Mouse (Mus musculus) adrenal gland, postnatal 10 days (tissue): ENCODE measurements at regions not wholly inside any gene's neighbourhood (a gene's known extent, or its start where the extent isn't known, plus 50 kb on each side); places are given as distances from the start of the nearest gene placed in this dataset.

Experiments used
- DNase-seq: peaks from one replicate; pipeline ENCODE4 v3.0.0; 2021; ENCODE audit warnings: mixed read lengths

DNA sequence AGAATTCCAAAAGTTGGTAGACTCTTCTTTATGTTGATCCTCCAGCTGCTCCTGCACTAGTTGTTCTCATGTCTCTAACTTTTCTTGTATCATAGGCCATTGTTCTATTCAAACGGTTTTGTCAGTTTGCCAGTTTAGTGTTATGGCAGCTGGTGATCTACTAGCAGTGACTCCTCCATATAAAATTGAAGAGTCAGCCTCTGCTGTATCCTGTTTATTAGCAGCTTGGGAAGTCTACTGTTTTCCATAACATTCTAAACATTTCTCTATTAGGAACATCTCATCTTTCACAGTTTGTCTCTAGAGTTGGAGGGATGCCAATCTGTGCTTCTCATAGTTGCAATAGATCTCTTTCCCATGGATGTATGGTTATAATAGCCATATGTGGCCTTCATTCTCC is 58.6 kb downstream of the Drd1 start:
- no peak for DNase-seq

DNA sequence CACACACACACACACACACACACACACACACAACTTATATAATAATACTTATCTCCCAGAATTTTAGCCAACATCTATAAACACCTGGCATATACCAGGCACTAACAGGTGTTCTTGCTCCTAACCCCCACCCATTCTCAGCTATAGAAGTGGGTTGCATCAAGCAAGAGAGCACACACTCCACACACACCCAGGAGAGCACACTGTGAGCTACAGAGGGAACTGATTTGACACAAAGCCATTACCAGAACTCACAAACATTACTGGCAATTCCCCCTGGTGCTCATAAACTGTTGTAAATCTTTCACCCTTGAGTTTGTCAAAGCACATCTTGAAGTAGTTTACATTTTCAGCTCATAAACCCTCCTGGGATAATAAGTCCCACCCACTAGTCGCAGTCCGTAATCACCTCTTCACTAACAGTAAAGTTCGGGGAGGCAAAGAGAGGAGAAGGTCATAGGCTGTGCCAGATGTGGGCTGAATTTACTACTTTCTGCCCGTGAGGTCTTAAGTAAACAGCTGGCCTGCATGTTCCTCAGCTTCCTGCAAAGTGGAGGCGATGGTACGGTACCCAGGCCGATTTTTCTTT is 62.5 kb downstream of the Drd1 start:
- no peak for DNase-seq

DNA sequence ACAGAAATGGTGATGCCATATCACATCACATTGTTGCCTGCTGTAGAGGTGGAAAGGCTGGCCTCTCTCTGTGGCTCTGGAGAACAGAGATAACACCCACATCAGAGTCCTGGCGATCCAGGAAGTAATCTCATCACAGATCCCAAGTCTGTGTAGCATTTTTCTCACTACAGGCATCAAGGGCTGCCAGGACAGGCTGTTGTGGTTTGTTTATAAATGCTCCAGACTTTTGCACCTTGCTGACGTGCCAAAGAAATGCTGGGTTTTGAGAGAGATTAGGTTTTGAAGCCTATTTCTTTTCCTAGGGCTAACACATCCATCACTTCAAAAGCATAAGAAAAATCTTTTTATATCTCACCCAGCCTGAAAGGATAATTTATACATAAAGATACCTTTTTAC is 76.3 kb downstream of the Drd1 start:
- DNase-seq, result no peak

DNA sequence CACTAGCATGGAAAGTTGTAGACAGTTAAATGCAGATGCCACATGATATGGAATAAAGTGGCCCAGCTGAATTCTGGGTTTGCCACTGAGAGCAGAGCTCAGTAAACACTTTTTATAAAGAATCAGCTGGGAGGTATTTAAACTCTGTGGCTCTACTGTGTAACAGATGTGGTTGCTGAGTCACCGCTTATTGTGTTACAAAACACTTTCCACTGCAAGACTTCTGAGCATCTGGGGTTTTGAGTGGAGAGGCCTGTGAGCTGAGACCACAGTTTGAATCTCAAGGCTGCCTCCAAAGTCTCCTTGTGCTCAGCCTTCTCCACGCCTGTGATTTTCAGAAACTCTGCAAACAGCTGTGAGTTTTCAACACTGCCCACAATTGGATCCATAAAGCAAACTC is 86.1 kb downstream of the Drd1 start:
- no peak for DNase-seq

DNA sequence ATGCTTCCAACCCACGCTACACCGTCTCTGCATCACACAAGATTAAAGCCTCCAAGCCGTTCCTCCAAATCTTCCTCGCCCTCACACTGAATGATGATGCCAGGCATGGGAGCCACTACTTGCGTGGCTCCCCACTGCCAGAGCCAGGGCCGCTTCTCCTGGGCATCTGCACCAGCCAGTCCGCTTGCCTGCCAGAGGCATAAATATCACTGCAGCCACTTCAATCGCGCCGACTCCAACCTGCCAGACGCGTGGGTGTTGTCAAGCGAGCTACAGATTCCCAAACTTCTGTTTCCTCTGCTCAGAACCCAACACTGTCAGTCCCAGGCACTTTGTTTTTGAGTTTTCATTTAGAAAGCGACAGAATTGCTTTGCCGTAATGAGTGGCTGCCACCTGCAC is 99.3 kb downstream of the Drd1 start:
- DNase-seq, result no peak

DNA sequence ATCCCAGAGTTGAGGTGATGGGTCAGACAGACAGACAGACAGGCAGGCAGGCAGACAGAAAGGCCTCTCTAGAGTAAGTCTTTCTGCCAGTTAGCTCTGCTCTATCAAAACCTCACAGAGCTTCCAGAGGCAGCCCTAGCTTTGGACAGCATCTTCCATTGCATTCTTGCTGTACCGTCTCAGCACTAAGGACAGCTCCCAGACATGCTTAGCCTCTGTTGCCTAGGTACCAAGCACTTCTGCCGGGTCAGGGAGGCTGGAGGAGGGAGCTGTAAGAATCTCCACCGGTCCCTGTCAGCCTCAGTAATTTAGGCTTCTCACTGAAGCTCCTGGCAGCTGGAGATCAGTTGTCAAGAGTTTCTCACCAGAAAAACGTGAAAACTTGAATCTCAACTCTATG is 107.4 kb downstream of the Drd1 start:
- peak; percentile 59 for DNase-seq

DNA sequence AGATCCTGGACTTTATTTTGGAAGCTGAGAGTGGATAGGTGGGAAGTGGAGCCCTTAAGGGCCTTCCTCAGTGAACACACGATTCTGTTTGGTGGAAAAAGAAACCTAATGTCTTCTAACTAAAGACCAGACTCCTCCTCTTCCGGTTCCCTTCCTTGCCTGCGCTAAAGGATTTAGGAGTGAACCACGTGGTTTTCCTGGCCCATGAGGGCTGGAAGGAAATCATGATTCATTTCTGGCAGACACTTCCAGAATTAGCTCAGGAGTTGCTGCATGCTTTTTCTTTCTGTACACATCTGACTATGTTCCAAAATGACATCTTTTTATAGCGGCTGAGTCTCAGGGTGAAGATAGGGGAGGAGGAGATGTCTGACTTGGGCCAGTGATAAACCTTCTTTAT is 109.8 kb downstream of the Drd1 start:
- DNase-seq, result peak; percentile 5

DNA sequence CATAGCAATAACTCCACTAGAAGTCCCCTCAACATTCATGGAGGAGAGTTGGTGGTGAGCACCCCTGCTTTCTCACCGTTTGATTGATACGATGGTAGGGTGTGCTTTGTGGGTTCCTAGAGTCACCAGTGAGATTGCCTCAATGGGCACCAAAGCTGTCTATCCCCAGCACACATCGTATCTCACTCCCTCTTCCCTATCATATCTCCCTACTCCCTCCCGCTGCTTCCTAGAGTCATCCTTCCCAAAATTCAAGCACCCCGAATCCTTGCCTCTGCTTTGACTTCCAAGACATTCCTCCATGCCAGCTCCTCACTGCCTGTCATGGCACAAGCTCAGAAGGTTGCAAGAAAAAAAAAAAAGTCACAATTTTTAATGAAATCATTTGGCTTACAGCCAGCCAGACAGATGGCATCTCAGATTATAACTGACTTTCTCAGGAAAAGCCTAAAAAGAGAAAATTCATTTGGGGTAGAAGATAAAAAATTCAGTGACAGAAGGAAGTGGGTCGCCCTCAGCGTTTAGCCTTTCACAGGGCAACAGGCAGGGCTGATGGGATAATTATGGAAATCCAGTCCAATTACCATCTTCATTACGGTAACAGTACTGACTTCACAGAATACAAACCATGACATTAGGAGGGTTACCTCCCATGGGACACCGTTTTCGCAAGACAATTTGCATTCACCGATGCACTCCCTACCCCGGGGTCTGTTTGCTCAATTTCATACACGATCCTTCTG is 114.3 kb downstream of the Drd1 start:
- DNase-seq, result no peak

DNA sequence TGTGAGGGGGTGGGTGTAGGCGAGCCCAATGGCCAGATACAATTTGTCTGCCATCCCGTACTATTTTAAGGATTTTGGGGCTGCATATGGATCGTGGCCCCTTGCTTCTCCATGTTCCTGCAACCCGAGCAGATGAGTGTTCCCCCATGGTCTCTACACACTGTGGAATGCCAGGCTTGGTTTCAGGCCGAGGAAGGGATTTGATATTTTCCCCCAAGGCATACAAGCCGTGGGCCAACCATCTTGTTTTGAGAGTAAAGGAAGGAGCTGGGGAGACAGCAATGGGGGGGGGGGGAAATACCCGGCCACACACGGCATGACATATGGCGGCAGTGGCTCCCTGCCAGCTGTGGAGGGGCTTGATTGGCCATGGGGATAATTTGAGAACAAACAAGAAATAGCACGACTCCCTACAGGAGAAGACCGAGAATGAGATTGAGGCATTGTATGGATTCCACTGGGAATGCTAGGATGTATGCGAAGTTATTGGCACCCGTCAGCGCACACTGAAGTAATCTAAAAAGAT is 120.3 kb downstream of the Drd1 start:
- no peak for DNase-seq

DNA sequence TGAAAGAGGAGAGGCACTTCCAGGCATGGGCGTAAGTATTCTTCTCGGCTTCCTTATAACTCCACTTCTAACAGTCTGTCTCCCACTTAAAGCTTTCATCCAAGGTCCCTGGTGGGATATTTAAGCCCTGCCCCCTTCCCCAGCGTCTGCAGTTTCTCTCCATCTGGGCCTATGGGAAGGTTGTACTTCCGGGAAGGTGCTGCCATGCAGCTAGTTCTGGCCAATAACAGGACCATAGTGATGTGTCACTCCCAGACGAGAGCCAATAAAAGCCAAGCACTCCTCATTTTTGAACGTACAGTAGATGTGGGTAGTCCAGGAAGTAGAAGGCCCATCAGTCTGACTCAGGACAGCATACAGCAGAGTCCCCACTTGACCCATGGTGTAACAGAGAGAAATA is 121.0 kb downstream of the Drd1 start:
- no peak for DNase-seq

DNA sequence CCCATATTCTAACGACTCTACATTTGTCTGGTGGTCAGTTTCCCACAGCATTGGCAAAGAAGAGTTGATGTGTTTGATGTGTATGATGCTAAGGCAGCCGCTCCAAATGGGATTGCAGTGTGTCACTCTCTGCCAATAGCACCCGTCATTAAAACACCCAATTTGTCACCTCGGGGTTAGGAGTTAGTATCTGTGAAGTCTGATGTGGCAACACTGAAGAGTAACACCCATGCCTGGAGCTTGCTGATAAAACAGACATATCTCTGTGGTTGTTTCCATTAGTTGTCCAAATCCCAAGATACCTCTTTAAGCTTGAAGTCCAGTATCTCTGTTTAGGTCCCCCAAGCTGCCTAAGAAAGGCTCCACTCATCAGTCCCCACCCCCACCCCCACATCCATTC is 129.4 kb downstream of the Drd1 start:
- DNase-seq, result no peak

DNA sequence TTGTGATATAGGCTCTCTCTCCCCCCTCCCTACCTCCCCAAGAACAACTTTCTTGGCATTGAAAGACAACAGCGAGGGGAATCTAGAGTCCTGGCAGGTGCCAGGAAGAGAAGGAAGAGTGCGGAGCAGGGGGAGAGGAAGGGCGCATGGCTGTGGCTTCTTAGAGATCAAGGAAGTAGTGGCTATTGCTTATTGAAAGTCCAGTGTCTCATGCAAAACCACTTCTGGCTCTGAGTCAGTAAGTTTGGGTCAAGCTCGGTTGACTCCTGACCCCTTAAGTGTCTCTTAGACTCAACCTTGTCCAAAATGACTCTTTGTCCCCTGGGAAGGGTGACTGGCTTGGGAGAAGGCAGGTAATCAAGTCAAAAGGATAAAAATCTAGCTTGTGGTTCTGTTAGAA is 131.1 kb downstream of the Drd1 start:
- no peak for DNase-seq

DNA sequence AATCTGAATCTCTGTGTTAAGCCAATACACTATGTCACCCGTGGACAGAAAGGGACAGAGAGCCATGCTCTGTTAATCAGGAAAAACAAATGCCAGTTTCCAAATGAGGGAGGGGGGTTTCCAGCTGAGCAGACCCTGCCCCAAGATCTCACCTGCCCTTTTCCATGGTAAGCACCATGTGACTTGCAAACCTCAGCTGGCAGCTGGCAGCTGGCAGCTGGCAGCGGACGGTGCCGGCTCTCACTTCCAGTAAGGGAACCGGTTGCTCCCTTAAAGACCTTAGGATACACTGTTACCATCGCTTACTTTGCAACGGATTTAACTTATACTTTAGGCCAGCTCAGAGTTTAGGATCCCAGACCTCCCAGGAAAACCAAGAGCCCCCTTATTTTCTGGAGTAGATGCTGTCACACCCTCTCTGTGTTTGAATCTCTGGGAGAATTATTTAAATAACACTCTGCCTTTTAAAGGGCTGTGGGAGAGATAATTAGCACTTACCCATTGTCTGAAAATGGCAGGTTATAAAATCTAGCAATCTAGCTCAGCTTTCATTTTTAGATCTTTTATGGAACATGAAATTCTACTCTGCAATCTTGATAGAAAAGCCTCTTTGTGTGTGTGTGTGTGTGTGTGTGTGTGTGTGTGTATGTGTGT is 131.7 kb downstream of the Drd1 start:
- DNase-seq, result no peak

DNA sequence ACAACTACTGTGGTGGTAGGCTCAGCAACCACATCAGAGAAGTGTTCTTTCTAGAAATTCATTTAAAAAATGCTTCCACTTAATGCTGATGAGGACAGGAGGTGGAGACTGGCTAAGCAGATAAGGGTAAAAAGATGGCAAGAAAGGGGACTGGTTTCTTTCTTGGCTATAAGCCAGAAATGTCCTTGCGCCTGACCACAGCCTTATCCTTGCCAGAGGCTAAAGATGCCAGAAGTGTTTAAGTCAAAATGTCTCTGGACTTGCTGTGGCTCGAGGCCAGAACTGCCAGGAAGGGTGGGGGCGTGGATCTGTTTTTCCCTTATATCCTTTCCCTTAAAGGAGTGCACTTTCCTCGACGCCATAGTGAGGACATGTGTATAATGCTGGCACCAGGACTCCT is 133.7 kb downstream of the Drd1 start:
- DNase-seq, result peak; percentile 9

DNA sequence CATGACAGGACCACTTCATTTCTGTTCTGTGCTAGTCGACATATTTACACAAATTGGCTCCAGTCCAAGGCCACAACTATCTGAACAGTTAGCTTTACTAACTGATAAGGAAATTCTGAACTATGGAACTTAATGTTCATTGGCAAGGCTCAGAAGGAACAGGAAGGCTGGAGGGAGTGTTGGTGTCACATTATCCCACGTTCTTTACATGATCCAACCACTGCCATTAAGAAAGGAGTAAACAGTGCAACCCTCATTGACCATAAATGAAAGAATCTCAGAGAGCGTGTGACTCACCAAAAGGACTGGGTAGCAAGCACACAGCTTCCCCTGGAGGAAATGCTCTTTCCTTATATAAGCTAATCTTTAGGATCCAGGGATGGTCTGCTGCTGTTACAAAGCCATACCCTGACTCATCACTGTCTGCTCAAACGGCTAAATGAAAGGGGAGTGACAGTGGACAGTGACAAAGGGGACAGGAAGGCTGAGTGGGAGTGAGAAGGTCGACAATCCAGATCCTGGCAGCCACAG is 135.6 kb downstream of the Drd1 start:
- peak; percentile 20 for DNase-seq

DNA sequence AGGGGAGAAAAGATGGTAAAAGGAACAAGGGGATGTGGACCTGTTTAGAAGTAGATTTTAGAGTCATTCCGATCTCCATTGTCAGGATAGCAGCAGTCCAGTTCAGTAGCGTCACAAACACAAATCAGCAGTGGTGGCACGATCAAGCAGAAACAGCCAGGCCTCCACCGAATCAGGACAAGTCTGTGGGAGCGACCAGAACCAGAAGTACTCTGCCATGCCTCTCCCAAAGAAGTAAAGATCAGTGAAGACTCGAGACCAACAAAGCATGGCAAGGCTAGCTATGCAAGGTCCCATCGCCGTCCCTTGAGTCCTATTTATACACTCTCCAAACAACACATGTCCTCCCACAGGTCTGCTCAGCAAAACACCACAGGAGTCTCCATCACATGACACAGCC is 140.0 kb downstream of the Drd1 start:
- DNase-seq, result no peak

DNA sequence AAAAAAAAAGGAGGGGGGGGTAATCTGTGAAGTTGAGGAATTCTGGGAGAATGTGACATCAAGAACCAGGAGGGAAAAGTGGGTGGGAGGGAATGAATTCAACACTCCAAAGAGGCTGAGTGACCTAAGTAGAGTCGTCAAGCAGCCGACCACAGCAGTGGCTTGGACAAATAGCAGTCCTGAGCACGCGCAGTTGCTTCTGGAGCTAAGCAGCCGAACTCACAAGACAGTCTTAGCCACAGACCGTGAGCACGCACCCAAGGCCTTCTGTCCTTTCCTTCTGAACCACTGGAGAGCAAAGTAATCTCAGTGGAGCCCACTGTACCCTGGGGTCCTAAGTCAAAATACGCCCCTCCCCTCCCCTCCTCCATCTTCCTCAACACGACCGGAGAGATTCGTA is 141.1 kb downstream of the Drd1 start:
- no peak for DNase-seq

DNA sequence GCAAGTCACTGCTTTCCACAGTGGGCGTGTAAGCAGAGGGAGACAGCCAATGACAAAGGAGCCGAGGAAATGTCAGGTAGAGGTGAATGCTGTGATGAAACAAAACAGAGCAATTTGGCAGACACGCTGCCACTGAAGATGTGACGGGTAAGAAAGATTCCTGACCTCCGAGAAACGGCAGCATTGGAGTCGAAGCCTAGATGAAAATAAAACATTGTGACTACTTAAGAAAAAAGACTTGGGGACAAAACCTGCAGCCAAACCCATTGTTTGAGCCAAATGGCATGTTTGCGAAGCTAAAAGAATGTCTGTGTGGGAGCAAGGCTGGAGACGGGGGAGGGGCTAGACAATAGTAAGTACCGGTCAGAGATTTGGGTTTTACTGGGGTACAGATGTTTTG is 142.0 kb downstream of the Drd1 start:
- DNase-seq, result no peak

DNA sequence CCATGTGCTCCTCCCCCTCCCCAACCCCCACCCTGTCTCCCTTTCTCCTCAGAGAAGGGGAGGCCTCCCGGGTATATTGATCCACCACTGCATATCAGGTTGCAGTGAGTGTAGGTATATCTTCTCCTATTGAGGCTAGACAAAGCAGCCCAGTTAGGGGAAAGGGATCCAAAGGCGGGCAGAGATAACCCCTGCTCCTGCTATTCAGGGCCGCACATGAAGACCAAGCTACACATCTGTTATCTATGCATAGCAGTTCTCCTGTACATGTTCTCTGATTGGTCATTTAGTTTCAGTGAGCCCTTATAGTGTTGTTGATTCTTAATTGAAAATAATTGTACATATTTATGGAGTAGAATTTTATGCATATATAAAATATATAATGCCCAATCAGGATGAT is 143.7 kb downstream of the Drd1 start:
- no peak for DNase-seq

DNA sequence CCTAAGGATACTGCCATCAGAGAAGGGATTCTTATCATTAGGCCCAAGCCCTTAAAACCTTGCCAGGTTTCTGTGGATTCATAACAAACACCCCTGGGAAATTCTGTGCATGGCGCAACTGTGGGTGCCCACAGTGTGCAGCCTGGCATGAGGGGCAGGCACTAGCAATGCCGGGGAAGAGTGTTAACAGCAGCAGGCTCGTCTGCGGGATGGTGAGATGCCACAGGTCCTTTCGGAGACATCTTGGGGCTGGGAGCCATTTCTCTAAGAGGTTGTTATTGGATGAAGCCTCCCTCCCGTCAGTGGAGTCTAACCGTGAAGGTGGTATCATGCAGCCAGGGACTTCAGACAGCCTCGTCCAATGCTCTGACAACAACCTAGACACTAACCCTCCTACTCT is 144.2 kb downstream of the Drd1 start:
- DNase-seq, result no peak

DNA sequence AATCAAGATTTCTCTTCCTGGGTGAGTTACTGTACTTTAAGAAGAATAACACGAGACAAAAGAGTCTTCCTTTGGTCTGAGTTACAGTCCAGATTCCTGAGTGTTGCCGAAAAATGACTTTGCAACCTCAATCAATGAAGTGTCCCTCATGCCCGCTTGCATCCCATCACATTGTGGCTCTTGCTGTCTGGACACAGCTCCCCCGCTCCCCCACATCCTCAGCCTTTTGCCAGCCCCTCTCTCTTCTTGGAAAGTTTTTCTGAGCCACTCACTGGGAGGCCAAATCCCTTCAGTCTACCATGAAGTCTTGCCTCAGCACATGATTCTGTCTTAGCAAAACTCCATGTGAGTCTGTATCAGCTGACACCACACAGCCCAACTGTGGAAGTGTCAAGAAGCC is 145.3 kb downstream of the Drd1 start:
- DNase-seq, result no peak

DNA sequence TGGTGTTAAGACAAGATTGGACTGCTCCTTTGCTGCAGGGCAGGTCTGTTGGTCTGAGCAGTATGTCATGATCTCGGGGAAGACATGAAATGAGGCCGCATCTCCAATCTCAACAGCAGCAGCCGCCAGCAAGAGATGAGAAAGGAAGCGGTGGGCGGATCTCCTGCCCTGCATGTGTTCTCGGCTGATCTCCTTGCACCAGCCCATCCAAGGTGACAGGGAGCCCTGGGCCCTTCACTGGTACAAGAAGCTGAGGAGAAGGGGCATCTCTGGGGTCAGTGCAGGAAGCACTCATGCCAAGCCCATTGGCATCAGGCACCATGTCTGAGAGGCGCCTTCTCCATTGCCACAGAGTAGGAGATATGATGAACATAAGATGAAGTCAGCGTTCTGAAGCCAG is 151.0 kb downstream of the Drd1 start:
- DNase-seq, result no peak

DNA sequence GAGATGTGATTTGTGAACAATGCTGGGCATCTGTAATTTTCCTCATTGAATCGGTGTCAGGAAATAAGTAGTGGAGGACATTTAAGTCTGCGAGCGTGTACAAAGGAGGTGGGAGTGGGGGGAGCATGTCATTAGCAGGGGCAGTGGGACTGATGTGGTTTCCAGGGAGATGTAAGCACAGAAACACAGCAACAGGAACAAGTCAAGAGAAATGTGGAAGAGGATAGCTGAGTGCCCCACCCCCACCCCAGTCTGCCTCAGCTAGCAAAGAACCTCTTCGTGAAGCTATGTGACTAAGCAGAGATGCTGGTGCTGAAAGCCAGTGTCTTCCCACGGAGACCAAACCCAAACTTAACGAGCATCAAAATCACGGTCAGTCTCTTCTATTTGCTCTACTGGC is 151.9 kb downstream of the Drd1 start:
- DNase-seq, result no peak

DNA sequence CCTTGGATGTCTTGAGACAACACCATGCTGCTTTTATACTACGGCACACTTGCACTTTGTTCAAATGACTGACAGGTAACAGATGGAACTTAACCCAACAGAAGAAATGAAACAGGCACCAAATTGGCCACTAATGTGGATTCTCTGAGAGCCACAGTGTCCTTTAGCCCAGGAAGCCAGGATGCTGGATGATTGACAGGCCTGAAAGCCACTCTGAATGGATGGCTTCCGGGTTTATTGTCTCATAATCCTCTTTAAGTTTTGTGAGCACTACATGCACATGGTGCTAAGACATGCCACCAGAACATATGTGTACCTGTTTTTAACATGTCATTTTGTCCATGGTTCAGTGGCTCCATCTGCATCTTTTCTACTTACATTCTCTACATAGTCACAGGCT is 152.7 kb downstream of the Drd1 start:
- DNase-seq, result no peak
